Mouse (Mus musculus) midbrain, embryonic 16.5 days (tissue): Measurements from ENCODE around the gene Lgals4. TPM values are rescaled to one million over a fixed set of nuclear protein-coding genes. Genes with fewer than 3 reads are reported as not detected.

ENCODE experiments used
- ATAC-seq: fragments of 200-750 bp; cut with Nextera tagmentation; 2 replicates; pipeline ENCODE4 v1.8.0; 2017; ENCODE audit warnings: moderate TSS enrichment
- H3K27ac ChIP-seq: fragments of 300-500 bp; sonication (generic); 2 replicates; pipeline ENCODE4 v1.5.1; 2014; ENCODE audit warnings: mild to moderate bottlenecking, low read length, mixed read lengths
- H3K27me3 ChIP-seq: fragments of 300-500 bp; sonication (generic); 2 replicates; pipeline ENCODE4 v1.6.1; 2014; ENCODE audit warnings: low read depth, low read length, mixed read lengths; ENCODE audit not compliant: control insufficient read depth, insufficient read depth
- H3K36me3 ChIP-seq: fragments of 300-500 bp; sonication (generic); 2 replicates; pipeline ENCODE4 v1.6.1; 2014; ENCODE audit warnings: mild to moderate bottlenecking, low read length, moderate library complexity, mixed read lengths; ENCODE audit not compliant: control insufficient read depth, insufficient read depth
- H3K4me1 ChIP-seq: fragments of 300-500 bp; sonication (generic); 2 replicates; pipeline ENCODE4 v1.6.1; 2014; ENCODE audit warnings: mild to moderate bottlenecking, low read length, mixed read lengths; ENCODE audit not compliant: control insufficient read depth, insufficient read depth
- H3K4me2 ChIP-seq: fragments of 300-500 bp; sonication (generic); 2 replicates; pipeline ENCODE4 v1.6.1; 2014; ENCODE audit warnings: mild to moderate bottlenecking, low read length, mixed read lengths
- H3K4me3 ChIP-seq: fragments of 300-500 bp; sonication (generic); 2 replicates; pipeline ENCODE4 v1.5.1; 2014; ENCODE audit warnings: low read depth, mild to moderate bottlenecking, low read length, moderate library complexity, mixed read lengths
- H3K9ac ChIP-seq: fragments of 300-500 bp; sonication (generic); 2 replicates; pipeline ENCODE4 v1.6.1; 2014; ENCODE audit warnings: low read depth, low read length, mixed read lengths
- H3K9me3 ChIP-seq: fragments of 300-500 bp; sonication (generic); replicated peaks from 2 replicates; pipeline ENCODE4 v1.6.1; 2014; ENCODE audit warnings: mild to moderate bottlenecking, low read length, mixed read lengths; ENCODE audit not compliant: control insufficient read depth, poor library complexity, severe bottlenecking
- WGBS: fragments of 180-500 bp; shearing (Covaris S2); extraction: QIAGEN DNeasy Blood & Tissue Kit; methylation state at CpG from one replicate; pipeline ENCODE4 v1.1.7; 2014; 5-methylcytosine and 5-hydroxymethylcytosine counted together
- polyA plus RNA-seq: library from polyadenylated mRNA; unstranded; fragments of >200 nt; fragmentation: Nextera tagmentation; extraction: Ambion mirVana; gene quantifications from 2 replicates; pipeline ENCODE4 v1.2.1, GENCODE M21; 2015

Lgals4 gene
- polyA plus RNA-seq, 1 experiment from 2014 or later = 5.9 TPM

- peaks cover 29% of the 10 kb centered on the region for H3K4me1 ChIP-seq
- WGBS = 11% methylated on average over 7 of the region's 7 CpGs
- H3K4me2 ChIP-seq = peak overlapping the region; percentile 84
- peak overlapping the region; percentile 92 for H3K9ac ChIP-seq
- H3K4me3 ChIP-seq = peak overlapping the region; percentile 87
- no peak for ATAC-seq
- H3K27ac ChIP-seq = peak overlapping the region; percentile 99; the same call in 1 of the 2 replicates
- H3K27me3 ChIP-seq = no peaks in the 10 kb centered on the region
- H3K36me3 ChIP-seq = peaks cover 35% of the 10 kb centered on the region
- no peaks in the 10 kb centered on the region for H3K9me3 ChIP-seq
Measured at GRCm38 (mm10) chr7:28811640-28812275, 21.9 kb upstream of the Lgals4 start.

- peaks cover 29% of the 10 kb centered on the region for H3K4me1 ChIP-seq
Measured at GRCm38 (mm10) chr7:28812436-28812835, 21.2 kb upstream of the Lgals4 start.

GRCm38 (mm10) chr7:28812949-28813348 lies 20.7 kb upstream of the Lgals4 start:
- Histone ChIP-seq H3K4me2 (peak overlapping the region; percentile 84), H3K4me3 (no peak overlapping the region), H3K9me3 (no peaks in the 10 kb centered on the region), H3K27ac (no peak overlapping the region), H3K36me3 (peaks cover 42% of the 10 kb centered on the region), H3K9ac (no peak overlapping the region), H3K27me3 (no peaks in the 10 kb centered on the region), H3K4me1 (peaks cover 25% of the 10 kb centered on the region)
- no peak for ATAC-seq
- 76% methylated on average over 5 of the region's 5 CpGs for WGBS

More at GRCm38 (mm10) chr7:28812436-28812835, 21.2 kb upstream of the Lgals4 start:
- Histone ChIP-seq H3K36me3 (peaks cover 42% of the 10 kb centered on the region), H3K27ac (no peak overlapping the region), H3K4me2 (peak overlapping the region; percentile 84), H3K4me3 (peak overlapping the region; percentile 87), H3K9ac (peak overlapping the region; percentile 92; the same call in 1 of the 2 replicates), H3K27me3 (no peaks in the 10 kb centered on the region), H3K9me3 (no peaks in the 10 kb centered on the region)
- 61% methylated on average over 4 of the region's 4 CpGs for WGBS
- ATAC-seq = no peak

DNA sequence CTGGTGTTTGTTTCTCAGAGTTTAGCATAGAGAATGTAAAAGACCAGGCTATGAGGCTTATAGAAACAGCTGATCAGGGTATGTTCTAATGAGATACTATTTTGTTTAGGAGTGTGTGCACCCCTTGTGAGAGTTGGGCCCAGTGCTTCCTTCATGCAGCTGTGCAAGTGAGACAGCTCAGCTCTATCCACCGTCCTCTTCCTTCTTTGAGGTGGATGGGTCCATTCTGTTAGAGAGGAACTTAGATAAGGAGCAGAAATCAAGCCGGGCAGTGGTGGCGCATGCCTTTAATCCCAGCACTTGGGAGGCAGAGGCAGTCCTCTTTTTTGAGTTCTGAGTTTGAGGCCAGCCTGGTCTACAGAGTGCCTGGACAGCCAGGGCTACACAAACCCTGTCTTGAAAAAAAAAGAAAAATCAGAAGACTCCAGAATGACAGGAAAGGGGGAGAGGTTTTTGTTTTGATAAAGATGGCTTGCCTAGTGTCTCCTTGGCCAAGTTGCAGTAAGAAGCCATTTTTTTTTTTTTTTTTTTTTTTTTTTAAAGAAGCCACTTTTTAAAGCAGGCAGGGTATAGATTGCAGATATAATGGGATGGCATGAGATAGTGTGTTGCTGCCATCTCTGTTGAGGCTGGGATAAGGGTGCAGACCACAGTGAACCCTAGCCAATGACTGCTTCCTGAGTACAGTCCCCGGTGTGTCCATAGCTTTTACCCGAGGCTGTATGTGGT lies 19.2 kb upstream of the Lgals4 start:
- Histone ChIP-seq H3K27me3 (no peaks in the 10 kb centered on the region), H3K4me2 (no peak overlapping the region), H3K9me3 (no peaks in the 10 kb centered on the region), H3K9ac (no peak overlapping the region), H3K36me3 (peaks cover 55% of the 10 kb centered on the region), H3K27ac (no peak overlapping the region), H3K4me3 (no peak overlapping the region), H3K4me1 (peaks cover 20% of the 10 kb centered on the region)
- WGBS = 89% methylated on average over 5 of the region's 5 CpGs
- no peak for ATAC-seq

DNA sequence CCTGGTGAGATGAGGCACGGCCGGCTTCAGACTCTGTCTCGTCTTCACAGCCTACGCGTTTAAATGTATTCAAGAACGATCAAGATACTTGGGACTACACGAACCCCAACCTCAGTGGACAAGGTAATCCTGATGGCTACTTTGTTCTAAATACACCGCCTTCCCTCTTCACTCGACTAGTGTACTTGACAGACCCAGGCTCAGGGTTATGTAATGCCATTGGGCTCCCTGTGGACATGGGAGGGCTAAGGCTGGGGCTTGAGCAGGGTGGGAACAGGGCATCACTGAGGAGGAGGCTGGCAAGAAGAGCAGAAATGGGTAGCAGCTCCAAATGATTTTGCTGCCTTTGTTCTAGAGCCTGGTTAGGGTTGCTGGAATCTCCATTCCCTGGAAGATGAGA lies 18.4 kb upstream of the Lgals4 start:
- peaks cover 19% of the 10 kb centered on the region for H3K4me1 ChIP-seq
- ATAC-seq = no peak
- H3K36me3 ChIP-seq = peaks cover 60% of the 10 kb centered on the region
- no peaks in the 10 kb centered on the region for H3K27me3 ChIP-seq
- H3K9ac ChIP-seq = no peak overlapping the region
- H3K9me3 ChIP-seq = no peaks in the 10 kb centered on the region
- no peak overlapping the region for H3K4me2 ChIP-seq
- no peak overlapping the region for H3K4me3 ChIP-seq
- 88% methylated on average over 9 of the region's 9 CpGs for WGBS
- no peak overlapping the region for H3K27ac ChIP-seq

- Histone ChIP-seq H3K9me3 (no peaks in the 10 kb centered on the region), H3K27ac (no peak overlapping the region), H3K4me1 (peaks cover 19% of the 10 kb centered on the region), H3K4me2 (no peak overlapping the region), H3K36me3 (peaks cover 68% of the 10 kb centered on the region), H3K27me3 (no peaks in the 10 kb centered on the region), H3K9ac (no peak overlapping the region), H3K4me3 (no peak overlapping the region)
- 88% methylated on average over 9 of the region's 9 CpGs for WGBS
- no peak for ATAC-seq
Measured at GRCm38 (mm10) chr7:28816201-28816600, 17.5 kb upstream of the Lgals4 start.

DNA sequence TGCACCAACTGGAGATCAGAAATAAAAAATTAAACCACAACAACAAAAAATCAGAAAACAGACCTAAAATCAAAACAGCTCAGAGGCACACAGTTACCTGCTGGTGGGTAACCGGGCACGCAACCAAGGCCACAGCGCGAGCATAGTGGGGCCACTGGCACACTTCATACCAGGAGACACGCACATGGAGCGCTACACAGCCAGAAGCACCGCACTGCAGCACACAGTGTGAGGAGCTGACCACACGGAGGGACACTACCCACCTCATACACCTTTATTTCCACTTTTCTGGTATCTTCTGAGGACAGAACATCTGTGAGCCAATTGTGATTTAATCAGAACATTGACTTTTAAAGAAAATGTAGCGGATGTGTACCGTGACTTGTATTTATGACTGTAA lies 16.7 kb upstream of the Lgals4 start:
- peaks cover 17% of the 10 kb centered on the region for H3K4me1 ChIP-seq

DNA sequence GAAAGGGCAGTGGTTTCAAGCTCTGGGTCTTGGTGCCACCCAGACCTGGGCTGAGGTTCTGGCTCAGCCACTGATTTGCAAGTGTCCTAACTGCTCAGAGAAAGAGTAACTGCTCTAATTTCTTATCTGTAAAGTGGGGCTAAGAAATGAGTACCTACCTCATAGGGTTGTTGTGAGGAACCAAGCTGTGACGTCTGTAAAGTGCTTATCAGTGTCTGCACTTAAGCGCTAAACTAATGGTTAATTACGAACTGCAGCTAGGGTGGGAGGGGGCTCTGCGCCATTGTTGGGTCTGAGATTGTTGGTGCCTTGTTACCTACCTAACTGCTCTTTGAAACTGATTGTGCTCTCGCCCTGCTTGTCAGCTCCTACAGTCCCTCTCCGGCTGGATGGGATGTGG lies 16.1 kb upstream of the Lgals4 start:
- Histone ChIP-seq H3K27me3 (no peaks in the 10 kb centered on the region), H3K36me3 (peaks cover 78% of the 10 kb centered on the region), H3K27ac (no peak overlapping the region), H3K4me1 (peaks cover 11% of the 10 kb centered on the region), H3K4me3 (no peak overlapping the region), H3K4me2 (no peak overlapping the region), H3K9ac (no peak overlapping the region), H3K9me3 (no peaks in the 10 kb centered on the region)
- WGBS = 74% methylated on average over 6 of the region's 6 CpGs
- no peak for ATAC-seq

More for the DNA sequence above, 16.7 kb upstream of the Lgals4 start:
- Histone ChIP-seq H3K9ac (no peak overlapping the region), H3K27ac (no peak overlapping the region), H3K27me3 (no peaks in the 10 kb centered on the region), H3K4me2 (no peak overlapping the region), H3K9me3 (no peaks in the 10 kb centered on the region), H3K36me3 (peaks cover 73% of the 10 kb centered on the region), H3K4me3 (no peak overlapping the region)
- 92% methylated on average over 10 of the region's 10 CpGs for WGBS
- ATAC-seq = no peak

GRCm38 (mm10) chr7:28817957-28818356 lies 15.7 kb upstream of the Lgals4 start:
- no peaks in the 10 kb centered on the region for H3K27me3 ChIP-seq
- no peaks in the 10 kb centered on the region for H3K9me3 ChIP-seq
- no peak overlapping the region for H3K9ac ChIP-seq
- peaks cover 7% of the 10 kb centered on the region for H3K4me1 ChIP-seq
- ATAC-seq = no peak
- H3K36me3 ChIP-seq = peaks cover 80% of the 10 kb centered on the region
- H3K4me2 ChIP-seq = no peak overlapping the region
- 73% methylated on average over 4 of the region's 4 CpGs for WGBS
- no peak overlapping the region for H3K27ac ChIP-seq
- H3K4me3 ChIP-seq = no peak overlapping the region
